Mouse (Mus musculus) ES-Bruce4 (cell line): Measurements from ENCODE around the gene Gm8362. TPM values are rescaled to one million over a fixed set of nuclear protein-coding genes. Genes with fewer than 3 reads are reported as not detected.
A peak's percentile ranks its signal among the peaks of the same experiment; 100 is the strongest.
"Not testable (repeated sequence)": the region's sequence is repeated elsewhere in the genome, so short reads cannot be mapped to it uniquely, and the experiment has no call there.

ENCODE experiments used
- H3K27ac ChIP-seq: 2 replicates; pipeline ENCODE4 v1.5.1; 2012; ENCODE audit warnings: low read length, inconsistent platforms; ENCODE audit not compliant: insufficient read depth
- H3K27me3 ChIP-seq: 2 replicates; pipeline ENCODE4 v1.6.1; 2012; ENCODE audit warnings: mild to moderate bottlenecking, low read length, inconsistent platforms; ENCODE audit not compliant: control insufficient read depth, poor library complexity, insufficient read depth, severe bottlenecking
- H3K36me3 ChIP-seq: 2 replicates; pipeline ENCODE4 v1.6.1; 2012; ENCODE audit warnings: inconsistent platforms, mild to moderate bottlenecking, low read length, moderate library complexity; ENCODE audit not compliant: control insufficient read depth, poor library complexity, insufficient read depth, severe bottlenecking
- H3K4me1 ChIP-seq: one replicate; pipeline ENCODE4 v1.8.1; 2011; ENCODE audit warnings: low read length; ENCODE audit not compliant: control insufficient read depth, insufficient read depth
- H3K4me3 ChIP-seq: 2 replicates; pipeline ENCODE4 v1.5.1; 2011; ENCODE audit warnings: low read depth, mild to moderate bottlenecking, low read length
- H3K9ac ChIP-seq: 2 replicates; pipeline ENCODE4 v1.6.1; 2012; ENCODE audit warnings: low read depth, mild to moderate bottlenecking, inconsistent platforms; ENCODE audit not compliant: poor library complexity, severe bottlenecking
- H3K9me3 ChIP-seq: replicated peaks from 2 replicates; pipeline ENCODE4 v1.6.1; 2012; ENCODE audit warnings: mild to moderate bottlenecking, low read length, inconsistent platforms; ENCODE audit not compliant: control insufficient read depth, poor library complexity, insufficient read depth, severe bottlenecking
- polyA plus RNA-seq: library from polyadenylated mRNA; stranded (reverse); fragments of >200 nt; gene quantifications from 2 replicates; pipeline ENCODE4 v1.2.4, GENCODE M21; 2011; ENCODE audit warnings: low read depth; ENCODE audit not compliant: missing spikeins, insufficient read depth, insufficient read length

Gm8362 gene
- polyA plus RNA-seq: not detected in 2 replicates

DNA sequence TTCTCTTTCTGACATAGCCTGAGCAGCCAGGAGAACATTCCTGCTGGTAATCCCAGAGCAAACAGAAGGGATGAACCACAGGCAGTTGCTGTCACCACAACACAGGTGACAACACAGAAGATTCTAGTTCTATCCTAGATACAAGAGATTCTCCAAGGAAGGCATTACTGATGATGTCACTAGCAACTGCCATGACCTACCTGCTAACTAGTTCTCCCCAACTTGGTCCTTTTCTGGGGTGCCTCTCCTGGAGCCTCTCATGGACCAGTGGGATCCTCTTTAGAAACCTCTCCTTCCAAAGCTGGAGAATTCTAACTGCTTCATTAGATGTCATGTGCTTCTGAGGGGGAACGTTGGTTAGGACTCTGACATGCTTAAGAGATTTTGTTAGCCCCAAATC is at the start of gene Gm8362:
Gene Gm8362, minus strand, starts transcription at position 101 of the 400 bp plus-strand sequence.
- not testable (repeated sequence) for H3K36me3 ChIP-seq, H3K4me3 ChIP-seq, H3K9me3 ChIP-seq, H3K9ac ChIP-seq, H3K27ac ChIP-seq, H3K27me3 ChIP-seq, H3K4me1 ChIP-seq

DNA sequence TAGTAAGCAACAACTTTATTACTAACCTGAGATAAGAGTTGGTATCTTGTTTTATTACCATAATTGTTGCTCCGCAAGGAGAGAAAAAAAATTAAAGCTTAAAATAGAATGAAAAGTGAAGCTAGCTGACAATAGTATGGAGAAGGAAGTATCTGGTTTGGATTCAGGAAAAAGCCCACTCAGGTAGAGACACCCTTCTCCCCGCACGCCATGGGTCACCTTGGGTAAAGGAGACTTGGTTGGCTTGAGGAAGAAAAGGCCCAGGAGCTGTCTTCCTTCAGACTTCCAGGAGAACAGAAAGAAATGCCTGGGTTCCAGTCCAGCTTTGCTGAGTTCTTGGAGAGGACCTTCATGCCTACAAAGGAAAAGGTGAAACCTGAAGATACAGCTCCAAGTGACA is 49.1 kb upstream of the Gm8362 start:
- not testable (repeated sequence) for H3K4me1 ChIP-seq, H3K9ac ChIP-seq, H3K27ac ChIP-seq, H3K36me3 ChIP-seq, H3K4me3 ChIP-seq, H3K9me3 ChIP-seq, H3K27me3 ChIP-seq

DNA sequence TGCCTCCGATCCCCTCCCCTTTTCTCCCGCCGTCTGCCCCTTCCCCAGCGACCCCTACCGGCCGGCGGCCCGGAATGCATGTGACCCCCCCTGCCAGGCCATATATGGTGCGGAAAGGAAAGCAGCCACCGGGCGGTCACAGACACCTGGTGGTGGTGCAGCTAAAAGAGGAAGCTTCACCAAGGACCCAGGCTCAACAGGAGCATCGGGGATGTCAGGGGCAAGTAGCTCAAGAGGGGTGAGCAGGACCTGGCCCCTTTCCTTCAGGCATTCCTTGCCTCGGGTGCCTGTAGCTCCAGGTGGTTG is 17.0 kb downstream of the Gm8362 start:
- not testable (repeated sequence) for H3K4me1 ChIP-seq, H3K9me3 ChIP-seq, H3K4me3 ChIP-seq, H3K27ac ChIP-seq, H3K36me3 ChIP-seq, H3K9ac ChIP-seq, H3K27me3 ChIP-seq

DNA sequence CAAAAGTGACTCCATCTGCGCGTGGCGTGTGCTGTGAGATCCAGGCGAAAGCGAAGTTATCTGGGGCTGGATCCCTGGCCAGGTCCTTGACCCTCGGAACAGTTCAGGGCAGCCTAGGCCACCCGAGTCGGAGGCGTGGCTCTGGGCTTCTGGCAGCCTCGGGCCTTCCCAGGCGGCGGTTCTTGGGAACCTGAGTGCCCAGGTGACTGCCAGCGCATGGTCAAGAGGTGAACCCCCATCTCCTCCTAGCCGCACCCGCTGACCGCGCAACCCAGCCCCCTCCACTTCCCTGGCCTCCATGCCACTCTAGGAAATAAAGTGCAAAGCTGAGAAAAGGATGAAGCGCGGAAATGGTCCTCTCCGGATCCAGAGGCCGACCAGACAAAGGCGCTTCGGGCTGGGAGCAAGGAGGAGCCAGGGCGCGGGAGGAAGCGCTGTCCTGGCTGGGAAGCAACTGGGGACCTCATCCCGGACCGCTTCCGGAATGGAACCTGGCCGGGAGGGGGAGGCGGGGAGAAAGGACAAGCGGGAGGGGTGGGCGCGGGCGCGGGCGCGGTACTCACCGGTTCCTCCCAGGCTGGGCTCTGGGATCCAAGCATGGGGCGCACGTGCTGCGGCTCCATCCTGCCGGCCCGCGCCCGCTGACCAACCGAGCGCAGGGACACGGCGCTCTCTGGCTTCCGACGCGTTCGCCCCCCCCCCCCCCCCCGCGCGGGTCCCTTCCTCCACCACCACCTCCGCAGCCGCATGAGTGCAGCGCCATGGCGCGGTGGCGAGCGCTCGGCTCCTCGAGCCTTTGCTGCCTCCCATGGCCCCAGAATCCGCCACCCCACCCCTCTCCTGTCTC is 17.6 kb downstream of the Gm8362 start:
- not testable (repeated sequence) for H3K4me1 ChIP-seq, H3K27me3 ChIP-seq, H3K9me3 ChIP-seq, H3K36me3 ChIP-seq, H3K27ac ChIP-seq, H3K9ac ChIP-seq
- peak overlapping the region; percentile 71 for H3K4me3 ChIP-seq

DNA sequence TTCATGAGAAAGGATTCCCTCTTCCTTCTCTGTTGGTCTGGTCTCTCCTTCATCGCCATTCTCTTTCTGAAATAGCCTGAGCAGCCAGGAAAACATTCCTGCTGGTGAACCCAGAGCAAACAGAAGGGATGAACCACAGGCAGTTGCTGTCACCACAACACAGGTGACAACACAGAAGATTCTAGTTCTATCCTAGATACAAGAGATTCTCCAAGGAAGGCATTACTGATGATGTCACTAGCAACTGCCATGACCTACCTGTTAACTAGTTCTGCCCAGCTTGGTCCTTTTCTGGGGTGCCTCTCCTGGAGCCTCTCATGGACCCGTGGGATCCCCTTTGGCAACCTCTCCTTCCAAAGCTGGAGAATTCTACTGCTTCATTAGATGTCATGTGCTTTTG is 32.0 kb downstream of the Gm8362 start, which contains the start of gene Gm3636:
Gene Gm3636, minus strand, starts transcription at position 101 of the 400 bp plus-strand sequence.
- not testable (repeated sequence) for H3K36me3 ChIP-seq, H3K27me3 ChIP-seq, H3K9me3 ChIP-seq, H3K4me3 ChIP-seq, H3K27ac ChIP-seq, H3K4me1 ChIP-seq, H3K9ac ChIP-seq

DNA sequence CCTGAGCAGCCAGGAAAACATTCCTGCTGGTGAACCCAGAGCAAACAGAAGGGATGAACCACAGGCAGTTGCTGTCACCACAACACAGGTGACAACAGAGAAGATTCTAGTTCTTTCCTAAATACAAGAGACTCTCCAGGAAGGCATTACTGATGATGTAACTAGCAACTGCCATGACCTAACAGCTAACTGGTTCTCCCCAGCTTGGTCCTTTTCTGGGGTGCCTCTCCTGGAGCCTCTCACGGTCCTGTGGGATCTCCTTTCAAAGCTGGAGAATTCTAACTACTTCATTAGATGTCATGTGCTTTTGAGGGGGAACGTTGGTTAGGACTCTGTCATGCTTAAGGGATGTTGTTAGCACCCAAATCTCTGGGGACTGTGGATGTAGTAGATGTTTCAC is 54.1 kb downstream of the Gm8362 start, which contains the start of gene Gm8050:
Gene Gm8050, minus strand, starts transcription at position 101 of the 400 bp plus-strand sequence.
- not testable (repeated sequence) for H3K4me3 ChIP-seq, H3K27ac ChIP-seq, H3K36me3 ChIP-seq, H3K9ac ChIP-seq, H3K9me3 ChIP-seq, H3K4me1 ChIP-seq, H3K27me3 ChIP-seq

Other genes with a start within 250 kb of the Gm8362 start
- gene Gm8356, start 237.1 kb downstream of the Gm8362 start, polyA plus RNA-seq: not detected in 2 replicates
- not detected in 2 replicates for gene Gm3629, start 183.8 kb downstream of the Gm8362 start, polyA plus RNA-seq
- not detected in 2 replicates for gene Gm3460, start 152.0 kb downstream of the Gm8362 start, polyA plus RNA-seq
- 0.57 TPM in 1 of 2 replicates, not detected in the other for gene Gm10251, start 90.2 kb downstream of the Gm8362 start, polyA plus RNA-seq
- gene Gm8050, start 54.2 kb downstream of the Gm8362 start, polyA plus RNA-seq: not detected in 2 replicates
- gene Gm3636, start 32.1 kb downstream of the Gm8362 start, polyA plus RNA-seq: 4.4 and 4.9 TPM in 2 replicates
- not detected in 2 replicates for gene Gm3642, start 65.9 kb upstream of the Gm8362 start, polyA plus RNA-seq
- 0.64 TPM in 1 of 2 replicates, not detected in the other for gene Gm3667, start 115.6 kb upstream of the Gm8362 start, polyA plus RNA-seq
- gene Gm6356, start 199.4 kb upstream of the Gm8362 start, polyA plus RNA-seq: not detected in 2 replicates